Mouse (Mus musculus) neural tube, embryonic 11.5 days (tissue): ENCODE measurements around the gene Gcnt2. TPM values are rescaled to one million over a fixed set of nuclear protein-coding genes. Genes with fewer than 3 reads are reported as not detected.
A peak's percentile ranks its signal among the peaks of the same experiment; 100 is the strongest.

Experiments used
- ATAC-seq: fragments of 200-750 bp; cut with Nextera tagmentation; 2 replicates; pipeline ENCODE4 v1.8.0; 2017; ENCODE audit warnings: moderate number of reproducible peaks, mild to moderate bottlenecking, moderate TSS enrichment, moderate library complexity; ENCODE audit not compliant: insufficient read depth, low FRiP score, low TSS enrichment
- DNase-seq: peaks from one replicate; pipeline ENCODE4 v3.0.0-alpha.2; 2015; ENCODE audit warnings: low spot score
- H3K27ac ChIP-seq: fragments of 300-500 bp; sonication (generic); 2 replicates; pipeline ENCODE4 v1.5.1; 2014; ENCODE audit warnings: low read depth, mild to moderate bottlenecking, low read length
- H3K27me3 ChIP-seq: fragments of 300-500 bp; sonication (generic); 2 replicates; pipeline ENCODE4 v1.6.1; 2014; ENCODE audit warnings: mild to moderate bottlenecking, low read length, mixed read lengths; ENCODE audit not compliant: control insufficient read depth, insufficient read depth
- H3K36me3 ChIP-seq: fragments of 300-500 bp; sonication (generic); 2 replicates; pipeline ENCODE4 v1.6.1; 2014; ENCODE audit warnings: mild to moderate bottlenecking, low read length, moderate library complexity, mixed read lengths; ENCODE audit not compliant: control insufficient read depth, insufficient read depth
- H3K4me1 ChIP-seq: fragments of 300-500 bp; sonication (generic); 2 replicates; pipeline ENCODE4 v1.6.1; 2014; ENCODE audit warnings: low read length, mixed read lengths; ENCODE audit not compliant: control insufficient read depth, insufficient read depth
- H3K4me2 ChIP-seq: fragments of 300-500 bp; sonication (generic); 2 replicates; pipeline ENCODE4 v1.6.1; 2014; ENCODE audit warnings: low read depth, mild to moderate bottlenecking, moderate library complexity
- H3K4me3 ChIP-seq: fragments of 300-500 bp; sonication (generic); 2 replicates; pipeline ENCODE4 v1.5.1; 2014; ENCODE audit warnings: low read depth, low read length
- H3K9ac ChIP-seq: fragments of 300-500 bp; sonication (generic); 2 replicates; pipeline ENCODE4 v1.6.1; 2014; ENCODE audit warnings: mild to moderate bottlenecking, low read length
- H3K9me3 ChIP-seq: fragments of 300-500 bp; sonication (generic); 2 replicates; pipeline ENCODE4 v1.6.1; 2016; ENCODE audit warnings: low read length; ENCODE audit not compliant: control insufficient read depth
- WGBS: fragments of 180-500 bp; shearing (Covaris S2); extraction: QIAGEN DNeasy Blood & Tissue Kit; methylation state at CpG from one replicate; pipeline ENCODE4 v1.1.7; 2014; 5-methylcytosine and 5-hydroxymethylcytosine counted together
- polyA plus RNA-seq: library from polyadenylated mRNA; unstranded; fragments of >200 nt; fragmentation: Nextera tagmentation; extraction: Ambion mirVana; gene quantifications from 2 replicates; pipeline ENCODE4 v1.2.1, GENCODE M21; 2014

Gcnt2 gene
- polyA plus RNA-seq, 1 experiment from 2014 or later = 6.9 TPM

GRCm38 (mm10) chr13:40846375-40846774, 13.2 kb upstream of the Gcnt2 start:
- ATAC-seq (no peak), DNase-seq (no peak)
- no peaks in the 10 kb centered on the region for H3K36me3 ChIP-seq
- no peaks in the 10 kb centered on the region for H3K9me3 ChIP-seq
- WGBS = 64% methylated on average over 9 of the region's 9 CpGs
- H3K4me1 ChIP-seq = no peaks in the 10 kb centered on the region
- H3K27me3 ChIP-seq = no peaks in the 10 kb centered on the region
- no peak overlapping the region for H3K9ac ChIP-seq
- no peak overlapping the region for H3K27ac ChIP-seq
- no peak overlapping the region for H3K4me2 ChIP-seq
- no peak overlapping the region for H3K4me3 ChIP-seq

- no peak overlapping the region for H3K27ac ChIP-seq
- H3K4me3 ChIP-seq = no peak overlapping the region
- ATAC-seq = no peak
- no peak for DNase-seq
- no peak overlapping the region for H3K9ac ChIP-seq
- H3K9me3 ChIP-seq = no peaks in the 10 kb centered on the region
- H3K36me3 ChIP-seq = no peaks in the 10 kb centered on the region
- H3K27me3 ChIP-seq = no peaks in the 10 kb centered on the region
- no peak overlapping the region for H3K4me2 ChIP-seq
- H3K4me1 ChIP-seq = no peaks in the 10 kb centered on the region
- 84% methylated on average over 4 of the region's 4 CpGs for WGBS
Measured at GRCm38 (mm10) chr13:40847898-40848297, 11.7 kb upstream of the Gcnt2 start.

GRCm38 (mm10) chr13:40850686-40851085, 8.9 kb upstream of the Gcnt2 start:
- H3K9me3 ChIP-seq = no peaks in the 10 kb centered on the region
- H3K27ac ChIP-seq = no peak overlapping the region
- no peak overlapping the region for H3K9ac ChIP-seq
- H3K36me3 ChIP-seq = no peaks in the 10 kb centered on the region
- no peak overlapping the region for H3K4me2 ChIP-seq
- no peaks in the 10 kb centered on the region for H3K27me3 ChIP-seq
- no peak overlapping the region for H3K4me3 ChIP-seq
- no peak for DNase-seq
- H3K4me1 ChIP-seq = no peaks in the 10 kb centered on the region
- ATAC-seq = no peak
- WGBS = 93% methylated on average over 6 of the region's 6 CpGs

- 77% methylated on average over 7 of the region's 7 CpGs for WGBS
- no peak overlapping the region for H3K27ac ChIP-seq
- no peaks in the 10 kb centered on the region for H3K27me3 ChIP-seq
- no peak for DNase-seq
- no peak overlapping the region for H3K4me2 ChIP-seq
- H3K4me3 ChIP-seq = no peak overlapping the region
- no peak for ATAC-seq
- H3K9me3 ChIP-seq = no peaks in the 10 kb centered on the region
- H3K36me3 ChIP-seq = no peaks in the 10 kb centered on the region
- no peak overlapping the region for H3K9ac ChIP-seq
- no peaks in the 10 kb centered on the region for H3K4me1 ChIP-seq
Measured at GRCm38 (mm10) chr13:40851281-40851680, 8.3 kb upstream of the Gcnt2 start.

GRCm38 (mm10) chr13:40851961-40852360, 7.6 kb upstream of the Gcnt2 start:
- H3K4me3 ChIP-seq = no peak overlapping the region
- no peak overlapping the region for H3K27ac ChIP-seq
- no peaks in the 10 kb centered on the region for H3K9me3 ChIP-seq
- no peaks in the 10 kb centered on the region for H3K27me3 ChIP-seq
- no peak overlapping the region for H3K9ac ChIP-seq
- no peaks in the 10 kb centered on the region for H3K36me3 ChIP-seq
- WGBS = 70% methylated on average over 13 of the region's 13 CpGs
- no peak for ATAC-seq
- H3K4me1 ChIP-seq = no peaks in the 10 kb centered on the region
- no peak for DNase-seq
- H3K4me2 ChIP-seq = no peak overlapping the region

- Histone ChIP-seq H3K27ac (no peak overlapping the region), H3K9ac (no peak overlapping the region), H3K9me3 (no peaks in the 10 kb centered on the region), H3K4me2 (no peak overlapping the region), H3K36me3 (no peaks in the 10 kb centered on the region), H3K4me1 (no peaks in the 10 kb centered on the region), H3K4me3 (no peak overlapping the region), H3K27me3 (no peaks in the 10 kb centered on the region)
- DNase-seq (no peak), ATAC-seq (no peak)
- 94% methylated on average over 5 of the region's 5 CpGs for WGBS
Measured at GRCm38 (mm10) chr13:40852791-40853190, 6.8 kb upstream of the Gcnt2 start.

GRCm38 (mm10) chr13:40853842-40854241, 5.7 kb upstream of the Gcnt2 start:
- Histone ChIP-seq H3K4me3 (no peak overlapping the region), H3K27me3 (no peaks in the 10 kb centered on the region), H3K36me3 (no peaks in the 10 kb centered on the region), H3K4me1 (no peaks in the 10 kb centered on the region), H3K9me3 (no peaks in the 10 kb centered on the region), H3K4me2 (peak overlapping the region; percentile 48; the same call in 1 of the 2 replicates), H3K27ac (no peak overlapping the region), H3K9ac (no peak overlapping the region)
- no peak for DNase-seq
- ATAC-seq = no peak
- WGBS = 92% methylated on average over 4 of the region's 4 CpGs

GRCm38 (mm10) chr13:40854451-40855058, 5.0 kb upstream of the Gcnt2 start:
- no peak for ATAC-seq
- Histone ChIP-seq H3K4me1 (no peaks in the 10 kb centered on the region), H3K27ac (no peak overlapping the region; the same call in 1 of the 2 replicates), H3K4me2 (peak overlapping the region; percentile 48), H3K27me3 (no peaks in the 10 kb centered on the region), H3K9ac (0 out of 2 replicates have a peak overlapping the region, but pooled peaks have one; percentile 20), H3K36me3 (no peaks in the 10 kb centered on the region), H3K9me3 (no peaks in the 10 kb centered on the region), H3K4me3 (peak overlapping the region; percentile 20; the same call in 1 of the 2 replicates)
- WGBS = under 1% methylated on average over 13 of the region's 13 CpGs
- DNase-seq = peak; percentile 31

- ATAC-seq (no peak), DNase-seq (no peak)
- 70% methylated on average over 6 of the region's 6 CpGs for WGBS
Measured at GRCm38 (mm10) chr13:40855266-40855665, 4.3 kb upstream of the Gcnt2 start.

More at GRCm38 (mm10) chr13:40855266-40855665, 4.3 kb upstream of the Gcnt2 start:
- H3K27ac ChIP-seq = no peak overlapping the region
- H3K9ac ChIP-seq = no peak overlapping the region
- no peak overlapping the region for H3K4me3 ChIP-seq
- no peaks in the 10 kb centered on the region for H3K9me3 ChIP-seq
- H3K4me1 ChIP-seq = 0 out of 2 replicates have a peak, but pooled peaks cover 3% of the 10 kb centered on the region
- no peaks in the 10 kb centered on the region for H3K27me3 ChIP-seq
- H3K4me2 ChIP-seq = no peak overlapping the region
- H3K36me3 ChIP-seq = no peaks in the 10 kb centered on the region
